Comparison of ENCODE assay signal across 10 mouse cellular contexts in the genomic region with DNA sequence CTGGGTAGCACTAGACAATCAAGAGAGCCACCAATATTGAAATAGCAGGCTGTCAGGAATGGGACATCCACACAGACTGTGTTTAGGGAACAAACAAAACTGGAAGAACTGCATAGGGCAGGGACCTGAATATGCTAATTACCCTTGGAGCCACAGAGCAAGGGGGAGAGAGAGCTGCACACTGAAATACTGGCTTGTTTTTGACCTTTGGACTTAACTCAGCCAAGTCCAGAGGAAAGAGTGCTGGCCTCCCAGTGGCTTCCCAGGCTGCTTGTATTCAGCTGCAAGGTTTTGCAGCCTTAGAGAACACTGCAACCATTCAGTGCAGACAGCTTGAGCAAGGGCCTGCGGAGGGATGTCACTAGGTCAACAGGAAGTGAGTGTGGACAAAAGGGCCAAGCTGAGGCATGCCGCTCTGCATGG.
DNase-seq lines count a peak whose midpoint lies in the region; ATAC-seq and TF ChIP-seq lines count a peak whose summit lies in the region.
"Had no signal": no experiment of that assay in that cellular context is flagged by ENCODE, and none has a peak within 500 bp of the region (broad histone marks: within the 10 kb centered on the region; RNA-seq: fewer than 3 reads in every experiment).

No protein-coding gene starts in this region.

- TF ChIP-seq EP300 in liver, postnatal 0 days (IDR thresholded peaks at IDR 0.05; ENCODE audit: low read depth): no peak
- TF ChIP-seq EP300 in stomach, postnatal 0 days (optimal IDR thresholded peaks at IDR 0.05): no peak

- no peak overlapping the region for H3K4me3 ChIP-seq in liver, postnatal 0 days (ENCODE audit: low read depth, low read length)
- H3K4me3 ChIP-seq in stomach, postnatal 0 days (ENCODE audit: low read depth, low read length): no peak overlapping the region
- H3K4me3 ChIP-seq in forebrain, embryonic 15.5 days: no peak overlapping the region
- H3K4me3 ChIP-seq: embryonic facial prominence, embryonic 15.5 days; midbrain, embryonic 12.5 days had no signal

- H3K27me3 ChIP-seq in liver, postnatal 0 days (ENCODE audit: insufficient read depth, low read length): no peaks in the 10 kb centered on the region
- H3K27me3 ChIP-seq in stomach, postnatal 0 days (ENCODE audit: control insufficient read depth, insufficient read depth, low read length): no peaks in the 10 kb centered on the region
- no peaks in the 10 kb centered on the region for H3K27me3 ChIP-seq in forebrain, embryonic 15.5 days
- H3K27me3 ChIP-seq: embryonic facial prominence, embryonic 15.5 days; midbrain, embryonic 12.5 days had no signal

- no peaks in the 10 kb centered on the region for H3K36me3 ChIP-seq in liver, postnatal 0 days (replicated peaks; ENCODE audit: insufficient read depth, low read length)
- H3K36me3 ChIP-seq in stomach, postnatal 0 days (ENCODE audit: control insufficient read depth, insufficient read depth, low read length): no peaks in the 10 kb centered on the region
- H3K36me3 ChIP-seq in forebrain, embryonic 15.5 days: no peaks in the 10 kb centered on the region
- H3K36me3 ChIP-seq: embryonic facial prominence, embryonic 15.5 days; midbrain, embryonic 12.5 days had no signal

- peak overlapping the region; percentile 51; the same call in 1 of the 2 replicates for H3K27ac ChIP-seq in liver, postnatal 0 days (ENCODE audit: low read depth)
- H3K27ac ChIP-seq in stomach, postnatal 0 days (replicated peaks): peak overlapping the region; percentile 46; the same call in 1 of the 2 replicates
- no peak overlapping the region for H3K27ac ChIP-seq in forebrain, embryonic 15.5 days (replicated peaks)
- H3K27ac ChIP-seq: embryonic facial prominence, embryonic 15.5 days; midbrain, embryonic 12.5 days had no signal

- H3K4me1 ChIP-seq in liver, postnatal 0 days (ENCODE audit: insufficient read depth): peaks cover 12% of the 10 kb centered on the region
- 0 out of 2 replicates have a peak, but pooled peaks cover 4% of the 10 kb centered on the region for H3K4me1 ChIP-seq in stomach, postnatal 0 days (replicated peaks; ENCODE audit: control insufficient read depth, insufficient read depth)
- no peaks in the 10 kb centered on the region for H3K4me1 ChIP-seq in forebrain, embryonic 15.5 days

- TF ChIP-seq CTCF in liver, postnatal 0 days (IDR thresholded peaks at IDR 0.05; ENCODE audit: low read depth): no peak
- TF ChIP-seq CTCF in stomach, postnatal 0 days (IDR thresholded peaks at IDR 0.05; ENCODE audit: low read depth): peak; percentile 7; the same call in 1 of the 2 replicates

- H3K4me2 ChIP-seq in liver, postnatal 0 days (ENCODE audit: low read depth, low read length): peak overlapping the region; percentile 51
- no peak overlapping the region for H3K4me2 ChIP-seq in stomach, postnatal 0 days (replicated peaks; ENCODE audit: low read depth)
- no peak overlapping the region for H3K4me2 ChIP-seq in forebrain, embryonic 15.5 days (replicated peaks)
- H3K4me2 ChIP-seq: embryonic facial prominence, embryonic 15.5 days; midbrain, embryonic 12.5 days had no signal

- DNase-seq in gastrocnemius, postnatal 14 days: peak; percentile 26
- DNase-seq in gastrocnemius, postnatal 10 days: no peak
- DNase-seq in embryo, embryonic 10.5 days (ENCODE audit: low spot score): peak; percentile 79
- peak; percentile 79 for DNase-seq in kidney, adult 11 months
- DNase-seq in liver, postnatal 0 days: peak; percentile 27
- peak; percentile 60 for DNase-seq in stomach, postnatal 0 days (ENCODE audit: low spot score)
- no peak for DNase-seq in MN1 (ENCODE audit: low spot score)

- no peak overlapping the region for H3K9ac ChIP-seq in liver, postnatal 0 days (replicated peaks)
- no peak overlapping the region for H3K9ac ChIP-seq in stomach, postnatal 0 days (ENCODE audit: low read length)
- no peak overlapping the region for H3K9ac ChIP-seq in forebrain, embryonic 15.5 days (replicated peaks)
- H3K9ac ChIP-seq: embryonic facial prominence, embryonic 15.5 days; midbrain, embryonic 12.5 days had no signal

- 44% methylated on average over 2 of the region's 2 CpGs for WGBS in liver, postnatal 0 days (ENCODE audit: insufficient replicate concordance)
- WGBS in stomach, postnatal 0 days: 29% methylated on average over 2 of the region's 2 CpGs
- 46% methylated on average over 2 of the region's 2 CpGs for WGBS in forebrain, embryonic 15.5 days

- no peaks in the 10 kb centered on the region for H3K9me3 ChIP-seq in liver, postnatal 0 days (ENCODE audit: low read length)
- no peaks in the 10 kb centered on the region for H3K9me3 ChIP-seq in stomach, postnatal 0 days (ENCODE audit: control insufficient read depth, low read length)
- H3K9me3 ChIP-seq in forebrain, embryonic 15.5 days: no peaks in the 10 kb centered on the region
- H3K9me3 ChIP-seq: embryonic facial prominence, embryonic 15.5 days; midbrain, embryonic 12.5 days had no signal

- ATAC-seq in liver, postnatal 0 days: peak; percentile 72
- ATAC-seq in stomach, postnatal 0 days (ENCODE audit: low FRiP score, low TSS enrichment): peak; percentile 76
- no peak for ATAC-seq in forebrain, embryonic 15.5 days (replicated peaks)

- intact Hi-C loops in gastrocnemius, postnatal 14 days (cut with DNase I; ENCODE audit: low total_unique reads): no loop called here

Comparison
In these comparisons a context has a peak if more than half of its experiments do, and no peak if none do; other contexts are left out.
1. DNase-seq: peak in gastrocnemius, postnatal 14 days (single experiment), embryo, embryonic 10.5 days (single experiment), kidney, adult 11 months (single experiment), liver, postnatal 0 days (single experiment) and stomach, postnatal 0 days (single experiment); none in gastrocnemius, postnatal 10 days (single experiment) and MN1 (single experiment).